Mouse (Mus musculus) C2C12 (cell line): ENCODE data around the gene Gdpd4.

Source experiments
- CEBPB ChIP-seq: IDR thresholded peaks from one replicate; pipeline ENCODE4 v1.6.1; 2011; ENCODE audit warnings: low read depth, mild to moderate bottlenecking, control low read depth, moderate library complexity
- CTCF ChIP-seq: IDR thresholded peaks from one replicate; pipeline ENCODE4 v1.5.1; 2011; ENCODE audit not compliant: control insufficient read depth, insufficient read depth, insufficient read length
- FOSL1 ChIP-seq: IDR thresholded peaks from one replicate; pipeline ENCODE4 v1.8.0; 2011; ENCODE audit warnings: mild to moderate bottlenecking, low read length; ENCODE audit not compliant: poor library complexity, insufficient read depth, severe bottlenecking
- MAX ChIP-seq: IDR thresholded peaks from one replicate; pipeline ENCODE4 v1.6.1; 2011; ENCODE audit warnings: mild to moderate bottlenecking, control low read depth
- MYOD1 ChIP-seq: IDR thresholded peaks from one replicate; pipeline ENCODE4 v1.6.1; 2011; ENCODE audit warnings: low read depth; ENCODE audit not compliant: control insufficient read depth, insufficient read length
- MYOG ChIP-seq: IDR thresholded peaks from one replicate; pipeline ENCODE4 v1.6.1; 2011; ENCODE audit not compliant: control insufficient read depth, insufficient read length; ENCODE audit errors: extremely low read depth
- USF1 ChIP-seq: IDR thresholded peaks from one replicate; pipeline ENCODE4 v1.6.1; 2011; ENCODE audit warnings: low read depth, mild to moderate bottlenecking, control low read depth, moderate library complexity

- TF ChIP-seq CTCF, result no peak
- TF ChIP-seq USF1, result no peak
- no peak for TF ChIP-seq MAX
- TF ChIP-seq MYOD1, result no peak
- TF ChIP-seq CEBPB, result no peak
- no peak for TF ChIP-seq FOSL1
- no peak for TF ChIP-seq MYOG
Observed at GRCm38 (mm10) chr7:98095852-98096251, 176.1 kb downstream of the Gdpd4 start.
